Mouse (Mus musculus): Measurements from ENCODE around the gene Sugt1. TPM values are rescaled to one million over a fixed set of nuclear protein-coding genes. Genes with fewer than 3 reads are reported as not detected.

The Sugt1 gene
- total RNA-seq, 4 experiments from 2014 or later, result 61.8 to 67.5 (median 62.6) TPM

DNA sequence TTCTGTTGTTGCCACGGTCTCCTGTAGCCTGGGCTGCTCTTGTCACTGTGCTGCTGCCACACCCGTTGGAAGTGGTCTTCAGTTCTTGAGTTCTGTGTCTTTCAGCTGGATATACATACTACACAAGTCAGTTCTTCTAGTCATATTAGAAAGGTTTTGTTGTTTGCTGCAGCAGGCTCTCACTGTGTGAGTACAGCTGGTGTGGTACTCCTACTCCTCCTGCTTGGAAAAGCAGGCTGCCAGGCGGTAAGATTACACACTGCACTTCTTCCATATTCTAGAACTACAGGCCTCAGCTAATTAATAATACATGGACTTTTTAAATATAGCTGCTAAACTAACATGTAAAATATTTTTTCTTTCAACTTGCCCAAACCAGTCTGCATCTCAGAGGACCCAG lies 19.4 kb downstream of the Sugt1 start:
- DNase-seq (ENCODE audit: low spot score), result no peak

DNA sequence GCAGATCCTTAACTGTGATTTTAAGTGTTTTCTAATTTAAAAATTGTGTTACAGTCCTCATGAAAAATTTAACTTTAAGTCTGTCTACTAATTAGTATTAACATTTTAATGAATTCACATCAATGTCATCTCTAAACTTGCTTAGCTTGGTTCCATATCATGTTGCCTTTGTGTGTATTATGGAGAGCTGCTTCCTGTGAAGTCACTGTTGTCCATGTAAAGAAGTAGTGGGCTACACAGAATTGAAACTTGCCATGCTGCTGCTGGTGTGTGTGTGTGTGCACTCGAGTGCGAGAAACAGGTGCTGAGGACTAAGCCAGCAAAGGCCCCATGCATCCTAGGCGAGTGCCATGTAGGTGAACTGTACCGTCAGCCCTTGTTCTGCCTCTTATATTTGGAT lies 19.9 kb downstream of the Sugt1 start:
- no peak for DNase-seq (ENCODE audit: low spot score)

DNA sequence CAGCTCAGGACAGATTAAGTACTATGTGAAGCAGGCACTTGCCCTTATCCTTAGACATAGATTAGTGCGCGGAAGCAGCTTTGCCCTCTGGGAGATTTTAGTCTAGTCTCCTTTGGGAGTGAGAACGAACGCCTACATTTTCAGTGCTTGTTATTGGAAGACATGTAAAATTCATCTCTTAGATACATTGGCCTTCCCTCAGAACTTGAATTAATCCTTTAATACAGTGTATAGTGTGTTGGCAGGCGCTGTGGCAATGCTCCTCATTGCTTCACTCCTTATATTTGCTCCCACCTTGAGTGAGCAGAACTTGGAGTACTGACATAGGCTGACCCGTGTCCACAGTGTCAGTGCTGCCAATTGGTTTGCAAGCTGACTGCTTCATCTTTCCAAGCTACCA lies 20.8 kb downstream of the Sugt1 start:
- DNase-seq (ENCODE audit: low spot score), result no peak

DNA sequence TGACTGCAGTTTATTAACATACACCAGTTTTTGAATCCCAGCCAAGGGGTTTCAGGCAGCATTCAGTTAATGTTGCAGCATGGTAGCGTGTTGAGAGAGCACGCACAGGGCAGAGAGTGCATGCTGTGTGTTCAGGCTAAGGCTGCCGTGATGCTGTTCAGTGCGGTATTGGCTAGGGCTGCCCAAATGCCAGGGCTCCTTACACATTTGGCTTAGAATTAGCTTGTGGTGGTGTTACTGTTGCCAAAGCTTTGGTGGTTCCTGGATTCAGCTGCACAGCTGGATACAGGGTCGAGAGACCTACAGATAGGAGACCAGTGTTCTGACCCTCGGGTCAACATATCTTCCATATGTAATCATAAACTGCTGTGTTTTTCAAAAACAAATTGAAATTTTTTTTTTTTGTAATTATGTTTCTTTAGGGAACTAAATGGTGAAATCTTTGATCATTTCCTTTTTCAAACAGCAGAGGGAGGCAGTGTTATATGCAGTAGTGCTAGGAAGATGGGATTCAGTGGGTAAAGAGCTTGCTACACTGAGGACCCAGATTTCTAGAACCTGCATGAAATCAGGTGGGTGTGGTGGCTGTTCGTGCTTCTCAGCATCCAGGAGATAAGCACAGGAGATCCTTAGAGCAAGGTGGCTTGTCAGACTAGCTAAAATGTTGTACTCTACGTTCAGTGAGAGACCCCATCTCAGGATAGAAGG lies 29.8 kb downstream of the Sugt1 start:
- DNase-seq (ENCODE audit: low spot score), result peak; percentile 31

DNA sequence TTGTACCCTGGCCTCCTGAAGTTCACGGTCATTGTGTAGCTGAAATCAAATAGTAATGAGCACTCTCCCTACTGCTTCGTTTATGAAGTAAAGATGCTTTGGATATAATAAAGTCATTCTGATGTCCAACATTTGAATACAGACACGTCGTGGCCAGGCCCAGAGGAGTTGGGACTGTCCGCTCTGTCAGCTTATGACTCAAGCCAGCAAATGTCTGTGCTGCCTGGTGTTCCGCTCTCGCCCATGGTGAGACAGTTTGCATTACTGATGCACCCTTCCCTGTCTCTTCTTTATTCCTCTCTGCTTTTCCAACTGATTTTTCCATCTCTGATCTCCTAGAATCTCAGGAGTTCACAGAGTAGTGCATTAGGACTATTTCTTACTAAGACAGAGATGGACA lies 32.3 kb downstream of the Sugt1 start:
- DNase-seq (ENCODE audit: low spot score), result no peak

DNA sequence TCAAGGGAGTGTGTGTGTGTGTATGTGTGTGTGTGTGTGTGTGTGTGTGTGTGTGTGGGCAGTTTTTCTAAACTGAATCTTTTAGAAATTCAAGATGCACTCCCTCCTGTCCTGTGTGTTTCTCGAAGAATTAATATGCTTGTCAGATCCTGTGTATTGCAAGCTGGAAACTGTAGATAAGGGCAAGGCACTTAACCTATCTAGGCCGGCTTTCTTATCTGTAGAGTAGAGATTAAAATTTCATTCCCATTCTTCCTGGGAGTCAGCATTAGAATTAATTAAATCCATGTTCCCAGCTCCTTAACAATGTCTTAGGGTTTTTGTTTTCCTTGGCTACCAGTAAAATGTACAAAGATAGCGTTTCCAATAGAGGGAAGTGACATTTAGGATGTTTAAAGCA lies 33.7 kb downstream of the Sugt1 start:
- peak; percentile 6 for DNase-seq (ENCODE audit: low spot score)

DNA sequence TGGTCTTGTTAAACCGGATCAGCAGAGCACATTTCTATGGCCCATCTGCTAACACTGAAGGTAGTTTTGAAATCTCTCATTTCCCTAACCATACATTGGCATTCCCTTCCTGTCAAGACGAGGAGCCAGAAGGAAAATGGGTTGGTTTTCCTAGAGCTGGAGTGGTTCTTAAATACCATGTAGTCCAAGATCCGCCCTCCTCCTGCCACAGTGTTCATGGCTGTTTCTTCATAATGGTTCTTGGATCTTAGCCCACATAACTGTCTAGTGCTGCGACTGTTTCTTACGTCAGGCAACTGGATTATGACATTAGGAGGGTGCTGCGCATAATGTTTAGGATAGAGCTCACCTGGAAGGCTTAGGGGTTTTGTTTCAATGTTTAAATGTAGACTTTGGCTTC lies 44.8 kb downstream of the Sugt1 start:
- no peak for DNase-seq (ENCODE audit: low spot score)

DNA sequence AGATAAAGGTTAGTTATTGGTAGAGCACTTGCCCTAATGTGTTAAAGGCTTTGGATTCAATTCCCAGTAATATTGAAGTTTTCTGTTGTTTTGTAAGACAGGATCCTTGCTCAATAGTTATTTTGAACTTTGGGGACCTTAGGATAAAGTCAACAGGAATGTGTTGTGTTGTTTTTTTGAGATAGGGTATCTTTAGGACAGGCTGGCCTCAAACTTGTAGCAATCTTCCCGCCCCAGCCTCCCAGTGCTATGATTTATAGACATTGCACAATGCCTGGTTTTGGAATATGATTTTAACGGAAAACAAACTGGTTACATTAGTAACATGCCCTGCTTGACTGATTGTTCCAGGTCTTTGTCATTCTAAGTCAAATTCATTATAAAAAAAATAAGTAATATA lies 45.7 kb downstream of the Sugt1 start:
- peak; percentile 16 for DNase-seq (ENCODE audit: low spot score)

DNA sequence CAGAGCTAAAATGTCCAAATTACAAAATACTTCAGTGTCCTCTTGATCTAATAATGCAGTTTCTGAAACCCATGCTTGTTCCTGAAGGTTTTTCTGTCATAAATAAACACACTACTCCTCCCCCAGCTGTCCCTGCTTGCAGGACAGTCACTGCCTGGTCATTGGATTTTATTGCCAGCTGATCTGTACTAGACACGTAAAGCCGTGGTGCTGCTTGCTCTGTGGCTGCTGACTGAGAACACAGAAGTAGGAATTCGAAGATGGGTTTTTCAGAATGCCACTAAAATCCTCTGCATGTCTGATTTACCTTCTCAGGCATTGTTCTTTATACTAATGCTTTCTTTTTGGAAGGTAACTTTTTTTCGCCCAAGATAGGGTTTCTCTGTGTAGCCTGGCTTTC lies 49.3 kb downstream of the Sugt1 start:
- DNase-seq (ENCODE audit: low spot score), result no peak

DNA sequence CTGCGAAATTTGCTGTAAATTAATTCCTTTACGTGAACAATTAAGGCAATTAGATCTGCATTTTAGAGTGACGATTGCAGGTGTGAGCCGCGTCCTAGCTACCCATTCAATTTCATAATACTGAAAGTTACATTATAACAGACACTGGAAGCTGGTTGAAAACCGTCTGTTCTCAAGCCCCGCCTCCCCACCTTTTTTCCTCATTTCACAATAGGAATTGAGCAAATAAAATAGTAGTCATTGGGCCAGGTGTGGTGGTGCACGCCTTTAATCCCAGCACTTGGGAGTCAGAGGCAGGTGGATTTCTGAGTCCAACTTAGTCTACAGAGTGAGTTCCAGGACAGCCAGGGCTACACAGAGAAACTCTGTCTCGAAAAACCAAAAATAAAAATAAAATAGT lies 54.6 kb downstream of the Sugt1 start:
- DNase-seq (ENCODE audit: low spot score), result no peak

DNA sequence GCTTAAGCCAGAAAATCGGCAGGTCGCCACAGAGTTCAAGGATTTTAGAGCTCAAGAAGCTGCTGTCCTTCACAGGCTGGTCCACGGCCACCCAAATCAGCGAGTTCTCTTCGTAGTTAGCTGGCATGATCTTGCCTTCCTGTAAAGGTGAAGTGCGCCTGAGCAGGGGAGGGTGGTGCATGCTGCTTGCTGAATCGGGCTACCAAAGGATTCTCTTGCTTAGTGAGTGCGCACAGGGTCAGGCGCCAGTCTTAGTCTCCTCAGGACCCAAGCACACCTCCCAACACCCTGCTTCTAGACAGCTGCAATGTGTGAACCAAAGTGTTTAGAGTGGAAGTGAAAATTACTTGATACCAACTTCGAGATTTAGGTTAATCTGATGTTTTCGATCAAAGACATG lies 57.9 kb downstream of the Sugt1 start:
- no peak for DNase-seq (ENCODE audit: low spot score)

DNA sequence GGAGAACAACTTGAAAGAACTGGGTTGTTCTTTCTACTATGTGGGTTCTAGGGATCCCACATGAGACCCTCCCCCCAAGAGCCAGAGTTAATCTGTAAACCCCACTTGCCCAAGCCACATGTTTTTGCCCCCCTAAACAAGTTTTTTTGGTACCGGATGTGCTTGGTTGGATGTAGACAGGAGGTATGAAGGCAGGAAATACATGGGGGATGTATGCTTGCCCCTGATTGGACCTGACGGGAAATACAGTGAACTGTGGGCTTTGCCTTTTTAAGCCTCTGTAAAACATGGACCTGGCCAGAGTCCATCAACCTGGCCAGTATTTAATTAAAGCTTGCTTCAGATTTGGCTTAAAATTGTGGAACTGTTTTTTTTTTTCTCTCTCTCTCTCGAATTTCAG lies 62.2 kb downstream of the Sugt1 start:
- no peak for DNase-seq (ENCODE audit: low spot score)

DNA sequence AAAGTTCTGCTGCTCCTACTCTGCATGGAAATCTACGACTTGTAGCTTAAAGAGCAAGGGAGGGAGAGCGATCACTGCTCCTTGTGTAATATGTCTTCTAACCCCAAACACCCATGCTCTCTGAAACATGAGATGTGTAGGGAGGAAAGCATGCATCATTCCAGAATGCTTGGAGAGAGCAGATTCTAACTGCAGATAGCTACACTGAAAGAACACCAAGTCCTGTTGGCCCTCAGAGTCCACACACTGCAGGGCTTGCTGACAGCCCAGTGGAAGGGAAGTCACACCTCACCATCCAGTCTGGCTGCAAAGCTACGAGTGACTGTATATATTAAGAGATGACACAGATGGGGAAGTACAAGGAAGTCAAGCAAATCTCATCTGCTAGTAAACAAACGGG lies 65.2 kb downstream of the Sugt1 start:
- no peak for DNase-seq (ENCODE audit: low spot score)

DNA sequence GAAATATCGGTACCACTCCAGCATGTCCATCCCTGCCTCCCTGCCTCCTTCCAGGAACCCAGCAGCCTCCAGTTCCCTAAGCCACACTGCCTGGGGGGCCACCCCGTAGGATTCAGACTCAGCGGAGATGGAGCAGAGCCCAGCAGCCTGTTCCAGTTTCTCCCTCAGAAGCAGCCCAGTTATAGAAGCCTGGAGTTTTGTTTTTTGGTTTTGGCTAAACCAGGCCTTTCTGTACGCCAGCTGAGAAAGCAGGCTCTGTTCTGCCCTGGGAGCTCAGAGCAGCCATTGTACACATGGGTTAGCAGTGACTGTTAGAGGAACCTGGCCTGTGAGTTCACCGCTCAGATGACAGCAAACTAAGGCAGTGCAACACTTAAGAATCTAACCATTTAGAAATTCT lies 70.8 kb downstream of the Sugt1 start:
- DNase-seq (ENCODE audit: low spot score), result peak; percentile 29

DNA sequence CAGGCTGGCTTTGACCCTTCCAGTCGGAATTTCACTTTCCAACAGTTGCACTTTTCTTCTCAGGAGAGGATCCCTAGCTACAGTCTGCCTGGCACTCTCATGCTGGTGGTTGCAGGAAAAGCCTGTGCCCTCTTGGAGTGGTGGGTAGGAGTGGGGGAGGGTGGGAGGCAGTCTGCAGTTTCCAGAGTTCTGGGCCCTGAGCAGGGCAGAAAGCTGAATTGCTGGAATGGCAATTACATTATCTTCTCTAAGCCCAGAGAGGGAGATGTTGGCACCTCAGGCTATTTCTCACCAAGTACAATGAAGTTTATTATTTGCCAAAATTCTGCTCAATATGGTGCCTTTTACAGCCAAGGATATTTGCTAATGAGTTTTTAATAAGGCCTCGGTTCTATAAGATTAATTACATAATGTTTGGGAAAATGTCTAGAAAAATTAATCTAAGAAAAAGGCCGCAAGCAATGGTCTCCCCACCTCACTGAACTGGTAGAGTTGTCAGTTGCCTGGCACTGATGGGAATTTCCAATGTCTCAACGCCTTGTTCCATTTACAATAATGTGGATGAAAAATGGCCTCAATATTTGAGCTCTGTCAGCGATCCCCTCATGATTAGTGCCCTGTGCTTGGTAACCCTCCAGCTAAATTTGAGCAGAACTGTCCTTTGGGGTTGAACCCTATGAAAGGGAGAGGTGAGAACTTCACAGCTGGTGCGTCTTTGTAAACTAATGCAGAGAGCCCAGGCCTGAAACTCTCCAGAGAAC lies 71.4 kb downstream of the Sugt1 start:
- no peak for DNase-seq (ENCODE audit: low spot score)

DNA sequence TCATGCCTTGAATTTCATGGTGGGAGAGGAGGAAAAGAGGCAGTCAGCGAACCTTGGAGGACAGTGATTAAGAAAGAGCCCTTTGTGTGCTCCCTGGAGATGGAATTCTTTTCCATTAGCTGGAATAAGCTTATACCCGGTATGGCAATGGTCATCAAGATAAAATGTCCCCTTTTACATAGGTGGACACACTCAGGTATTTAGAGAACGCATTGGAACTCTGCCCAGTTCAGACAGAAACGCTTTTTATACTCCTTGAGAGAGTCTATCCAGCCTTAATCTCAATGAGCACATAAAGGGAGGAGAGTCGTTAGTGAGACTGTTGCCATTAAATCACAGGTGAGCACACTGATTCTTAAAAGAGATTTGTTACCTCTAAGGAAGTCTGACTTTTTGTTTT lies 73.0 kb downstream of the Sugt1 start:
- DNase-seq (ENCODE audit: low spot score), result no peak

DNA sequence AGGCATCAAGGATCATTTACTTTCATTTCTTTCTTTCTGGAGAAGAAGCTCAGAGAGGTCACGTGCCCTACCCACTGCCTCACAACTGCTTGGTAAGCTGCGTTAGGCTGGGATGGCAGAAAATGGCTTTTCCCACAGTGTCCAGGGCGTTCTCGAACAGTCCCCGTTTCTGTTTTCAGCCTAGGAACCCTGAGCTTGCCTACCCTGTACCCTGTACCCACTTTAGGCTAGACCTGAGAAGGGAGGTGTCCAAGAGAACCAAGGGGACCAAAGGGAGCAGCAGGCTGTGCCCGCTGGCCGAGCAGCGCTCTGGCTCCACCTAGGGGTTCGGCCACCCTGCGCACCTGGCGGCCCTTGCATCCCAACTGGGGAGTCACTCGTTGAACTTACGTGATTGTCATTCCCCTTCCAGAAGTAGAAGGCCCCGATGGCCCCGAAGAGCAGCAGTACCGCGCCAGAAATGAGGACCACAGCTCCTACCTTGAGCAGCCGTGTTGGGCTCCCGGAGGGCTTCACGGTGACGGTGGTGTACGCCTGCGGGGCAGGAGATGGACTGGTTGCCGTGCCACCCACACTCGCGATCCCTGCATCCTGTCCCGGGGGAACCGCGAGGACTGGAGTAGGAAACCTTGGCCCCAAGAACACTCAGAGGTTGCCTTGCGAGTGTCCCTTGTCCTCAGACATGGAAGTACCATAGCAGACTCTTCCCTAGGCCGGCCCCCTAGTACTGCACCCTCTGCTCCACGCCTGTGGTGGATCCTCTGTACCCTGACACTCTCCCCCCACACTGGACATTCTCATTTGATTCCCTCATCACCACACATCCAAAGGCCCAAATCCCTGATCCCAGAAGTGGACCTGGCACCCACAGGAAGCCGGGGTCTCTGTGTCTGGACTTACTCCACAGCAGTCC lies 73.8 kb downstream of the Sugt1 start:
- DNase-seq (ENCODE audit: low spot score), result peak; percentile 29

DNA sequence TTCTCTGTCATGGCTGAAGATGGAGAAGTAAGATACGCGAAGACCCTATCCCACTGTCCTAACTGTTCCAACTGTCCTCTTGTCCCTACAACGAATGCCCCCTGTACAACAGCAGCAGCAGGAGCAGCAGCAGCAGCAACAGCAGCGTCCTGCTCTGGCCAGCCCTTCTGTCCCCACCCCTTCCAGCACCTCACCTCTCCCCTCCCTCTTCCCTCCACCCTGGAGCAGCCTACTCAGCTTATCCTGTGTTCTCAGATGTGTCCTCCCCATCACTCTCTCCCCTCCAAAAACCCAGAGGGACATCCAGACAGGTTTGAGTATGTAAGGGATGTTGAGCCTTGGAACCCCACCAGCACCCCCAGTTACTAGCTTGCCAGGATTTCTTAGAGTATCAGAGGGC lies 74.5 kb downstream of the Sugt1 start, which contains the start of gene Cnmd:
Cnmd (minus strand) TSS at position 170 of the 400 bp plus-strand sequence.
- DNase-seq (ENCODE audit: low spot score), result no peak

DNA sequence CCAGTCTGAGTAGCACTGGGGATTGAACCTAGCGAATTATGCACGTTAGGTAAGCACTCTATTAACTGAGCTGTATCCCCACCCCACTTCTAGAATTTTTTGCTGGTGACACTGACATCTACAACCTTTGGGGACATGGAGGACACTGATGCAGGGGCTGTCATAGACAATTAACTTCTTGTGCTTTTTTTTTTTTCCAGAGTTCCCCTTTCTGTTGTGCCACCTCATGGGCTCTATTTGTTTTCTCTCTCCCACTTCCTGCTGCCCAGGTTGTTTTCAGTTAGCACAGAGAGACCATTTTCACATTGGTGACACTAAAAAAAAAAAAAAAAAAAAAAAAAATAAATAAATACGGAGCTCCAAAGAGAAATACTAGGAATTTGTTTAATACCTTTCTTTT lies 83.5 kb downstream of the Sugt1 start:
- DNase-seq (ENCODE audit: low spot score), result no peak

DNA sequence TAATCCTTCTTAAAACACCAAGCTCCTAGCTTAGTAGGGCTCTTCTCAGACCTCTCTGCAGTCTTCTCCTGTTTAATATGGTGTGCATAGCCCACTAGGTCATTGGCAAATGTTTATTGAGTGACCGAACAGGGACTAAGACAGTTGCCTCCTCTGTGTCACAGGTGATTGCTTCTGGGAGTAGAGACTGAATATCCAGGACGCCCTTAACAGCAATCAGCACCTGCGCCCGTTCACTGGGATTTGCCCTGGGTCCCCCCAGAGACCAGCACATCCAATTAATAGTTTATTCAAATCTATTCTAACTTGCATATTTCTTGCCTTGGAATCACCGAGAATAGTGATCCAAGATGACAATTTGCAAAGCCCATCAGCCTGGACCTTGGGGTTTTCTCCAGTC lies 85.1 kb downstream of the Sugt1 start:
- DNase-seq (ENCODE audit: low spot score), result no peak

DNA sequence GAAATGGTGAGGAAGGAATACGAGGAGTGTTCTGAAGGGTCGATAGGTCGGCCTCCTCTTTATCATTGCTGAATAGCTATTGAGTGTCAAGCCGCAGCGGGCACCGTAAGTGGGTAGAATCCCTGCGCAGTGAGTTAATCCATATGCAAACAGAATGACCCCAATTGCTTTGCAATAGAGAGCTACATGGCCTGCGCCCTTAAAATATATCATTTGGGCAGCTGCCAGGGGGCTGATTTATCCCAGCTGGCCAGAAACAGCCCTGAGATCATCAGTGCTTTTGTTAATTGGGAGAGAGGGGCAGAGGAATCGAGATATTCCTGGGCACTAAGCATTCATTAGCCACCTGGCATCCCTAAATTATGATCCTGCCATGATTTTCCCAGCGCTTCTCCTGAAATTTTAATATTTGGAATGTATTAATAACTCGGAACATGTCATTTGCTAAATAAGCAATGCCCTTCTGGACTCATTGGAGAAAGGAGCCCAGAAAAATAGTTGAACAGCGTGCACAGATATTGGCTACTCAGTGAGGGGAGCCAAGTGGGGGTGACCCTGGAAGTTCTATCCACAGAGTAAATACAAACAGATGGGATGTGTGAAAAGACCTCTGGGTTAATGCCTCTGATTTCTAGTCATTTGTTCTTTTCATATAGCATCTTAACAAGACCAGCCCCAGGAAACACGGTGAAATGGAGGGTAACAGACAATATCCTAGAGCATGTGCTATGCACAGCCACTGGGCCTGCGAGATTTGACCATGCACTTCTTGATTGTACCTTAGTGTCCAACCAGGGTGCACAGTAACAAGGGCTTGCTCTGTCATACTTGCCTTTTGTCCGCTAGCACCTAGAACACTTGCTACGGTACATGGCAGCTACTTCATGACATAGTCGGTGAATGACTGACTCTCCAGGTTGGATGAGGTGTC lies 85.9 kb downstream of the Sugt1 start:
- DNase-seq (ENCODE audit: low spot score), result no peak

Data from heart, adult 8-10 months (tissue).